Mouse (Mus musculus) lung, embryonic 14.5 days (tissue): ENCODE measurements around the gene Sult2a6. TPM values are rescaled to one million over a fixed set of nuclear protein-coding genes. Genes with fewer than 3 reads are reported as not detected.

Experiments
- ATAC-seq: fragments of 200-750 bp; cut with Nextera tagmentation; 2 replicates; pipeline ENCODE4 v1.8.0; 2017; ENCODE audit warnings: mild to moderate bottlenecking, moderate TSS enrichment, moderate library complexity; ENCODE audit not compliant: insufficient read depth
- DNase-seq: peaks from one replicate; pipeline ENCODE4 v3.0.0-alpha.2; 2015
- H3K27ac ChIP-seq: fragments of 300-500 bp; sonication (generic); 2 replicates; pipeline ENCODE4 v1.5.1; 2014; ENCODE audit warnings: low read depth, mild to moderate bottlenecking, moderate library complexity
- H3K27me3 ChIP-seq: fragments of 300-500 bp; sonication (generic); 2 replicates; pipeline ENCODE4 v1.6.1; 2014; ENCODE audit warnings: low read length, control low read depth; ENCODE audit not compliant: insufficient read depth
- H3K36me3 ChIP-seq: fragments of 300-500 bp; sonication (generic); 2 replicates; pipeline ENCODE4 v1.6.1; 2014; ENCODE audit warnings: control low read depth; ENCODE audit not compliant: insufficient read depth
- H3K4me1 ChIP-seq: fragments of 300-500 bp; sonication (generic); 2 replicates; pipeline ENCODE4 v1.6.1; 2014; ENCODE audit warnings: antibody characterized with exemption, control low read depth; ENCODE audit not compliant: insufficient read depth
- H3K4me2 ChIP-seq: fragments of 300-500 bp; sonication (generic); 2 replicates; pipeline ENCODE4 v1.6.1; 2014; ENCODE audit warnings: mild to moderate bottlenecking
- H3K4me3 ChIP-seq: fragments of 300-500 bp; sonication (generic); 2 replicates; pipeline ENCODE4 v1.5.1; 2014; ENCODE audit warnings: low read depth, low read length
- H3K9ac ChIP-seq: fragments of 300-500 bp; sonication (generic); 2 replicates; pipeline ENCODE4 v1.6.1; 2014
- H3K9me3 ChIP-seq: fragments of 300-500 bp; sonication (generic); 2 replicates; pipeline ENCODE4 v1.6.1; 2016; ENCODE audit warnings: low read depth, low read length, control low read depth
- CTCF ChIP-seq: IDR thresholded peaks from 2 replicates; pipeline ENCODE4 v1.5.1; 2016; ENCODE audit warnings: antibody characterized with exemption, low read depth
- WGBS: fragments of 180-500 bp; shearing (Covaris S2); extraction: QIAGEN DNeasy Blood & Tissue Kit; methylation state at CpG from one replicate; pipeline ENCODE4 v1.1.7; 2014; 5-methylcytosine and 5-hydroxymethylcytosine counted together
- polyA plus RNA-seq: library from polyadenylated mRNA; unstranded; fragments of >200 nt; fragmentation: Nextera tagmentation; extraction: Ambion mirVana; gene quantifications from 2 replicates; pipeline ENCODE4 v1.2.1, GENCODE M21; 2014

The Sult2a6 gene
- not detected in 2 replicates for polyA plus RNA-seq

DNA sequence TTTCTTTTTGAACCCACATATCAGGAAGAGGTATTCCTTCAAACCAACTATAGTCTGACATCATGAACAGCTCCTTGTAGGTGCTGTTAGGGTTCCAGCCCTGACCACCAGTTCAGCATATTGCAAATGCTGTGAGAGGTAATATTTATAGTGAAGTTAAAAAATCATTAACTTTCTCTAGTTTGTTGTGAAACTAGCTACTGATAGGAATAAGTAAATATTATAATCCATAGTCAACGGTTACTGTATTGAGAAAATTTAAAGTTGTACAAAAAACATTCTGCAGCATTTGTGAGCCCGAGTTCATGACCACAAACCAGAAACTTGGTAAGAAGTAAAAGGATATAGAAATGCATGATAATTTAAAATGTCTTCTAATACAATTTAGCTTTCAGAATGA lies at the start of gene Sult2a6:
Sult2a6 (minus strand) TSS at position 101 of the 400 bp plus-strand sequence.
- Histone ChIP-seq H3K36me3 (no peaks in the 10 kb centered on the region), H3K27me3 (no peaks in the 10 kb centered on the region), H3K4me2 (no peak within 1 kb of the TSS), H3K27ac (no peak within 1 kb of the TSS), H3K4me1 (no peaks in the 10 kb centered on the region), H3K9ac (no peak within 1 kb of the TSS), H3K9me3 (no peaks in the 10 kb centered on the region; the same call in 1 of the 2 replicates), H3K4me3 (no peak within 1 kb of the TSS)
- ATAC-seq (no peak), DNase-seq (no peak)
- WGBS, result 80% methylated on average over 2 of the region's 2 CpGs
- no peak for TF ChIP-seq CTCF

DNA sequence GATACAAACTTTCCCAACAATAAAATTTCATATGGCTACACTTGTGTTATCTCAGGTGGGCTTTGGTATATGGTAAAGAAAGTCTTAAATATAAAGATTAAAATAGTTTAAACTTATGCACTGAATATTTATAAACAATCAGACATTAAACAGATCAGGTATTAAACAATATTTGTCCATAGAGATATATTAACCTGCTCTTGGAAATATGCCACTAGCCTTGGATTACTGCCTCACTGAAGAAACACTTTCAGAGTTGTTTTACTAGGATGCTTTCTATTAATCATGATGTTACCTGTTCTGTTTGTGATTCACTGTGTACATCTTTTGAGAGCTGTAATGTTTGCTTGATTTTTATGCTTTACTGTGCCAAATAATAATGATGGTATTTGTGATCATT lies 39.4 kb downstream of the Sult2a6 start:
- no peak overlapping the region for H3K4me3 ChIP-seq
- H3K27me3 ChIP-seq, result no peaks in the 10 kb centered on the region

DNA sequence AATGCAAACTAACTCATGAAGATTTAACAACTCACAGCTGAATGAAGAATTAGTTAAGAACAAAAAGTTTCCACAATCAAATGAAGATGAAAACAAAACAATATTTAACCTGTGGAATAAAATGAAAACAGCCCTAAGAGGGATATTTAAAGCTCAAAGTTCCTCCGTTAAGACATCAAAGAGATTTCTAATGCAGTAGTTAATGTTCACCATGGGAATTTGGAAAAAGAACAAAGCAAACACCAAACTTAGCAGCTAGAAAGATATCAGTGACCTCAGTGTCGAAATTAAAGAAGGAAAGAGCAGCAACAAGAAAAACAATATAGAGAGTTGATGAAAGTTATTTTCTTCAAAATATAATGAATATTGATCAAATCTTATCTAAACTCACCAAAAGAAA lies 51.3 kb downstream of the Sult2a6 start:
- Histone ChIP-seq H3K4me1 (no peaks in the 10 kb centered on the region), H3K9me3 (peaks cover 5% of the 10 kb centered on the region; the same call in 1 of the 2 replicates), H3K9ac (no peak overlapping the region), H3K36me3 (no peaks in the 10 kb centered on the region), H3K4me2 (no peak overlapping the region), H3K4me3 (no peak overlapping the region), H3K27me3 (no peaks in the 10 kb centered on the region), H3K27ac (no peak overlapping the region)
- no peak for DNase-seq
- no peak for TF ChIP-seq CTCF
- no peak for ATAC-seq
- 58% methylated on average over 2 of the region's 2 CpGs for WGBS

More for the DNA sequence above, 39.4 kb downstream of the Sult2a6 start:
- no peak for DNase-seq
- Histone ChIP-seq H3K4me1 (no peaks in the 10 kb centered on the region), H3K9ac (no peak overlapping the region), H3K27ac (no peak overlapping the region), H3K36me3 (no peaks in the 10 kb centered on the region), H3K4me2 (no peak overlapping the region), H3K9me3 (no peaks in the 10 kb centered on the region; the same call in 1 of the 2 replicates)
- no peak for TF ChIP-seq CTCF
- no peak for ATAC-seq

DNA sequence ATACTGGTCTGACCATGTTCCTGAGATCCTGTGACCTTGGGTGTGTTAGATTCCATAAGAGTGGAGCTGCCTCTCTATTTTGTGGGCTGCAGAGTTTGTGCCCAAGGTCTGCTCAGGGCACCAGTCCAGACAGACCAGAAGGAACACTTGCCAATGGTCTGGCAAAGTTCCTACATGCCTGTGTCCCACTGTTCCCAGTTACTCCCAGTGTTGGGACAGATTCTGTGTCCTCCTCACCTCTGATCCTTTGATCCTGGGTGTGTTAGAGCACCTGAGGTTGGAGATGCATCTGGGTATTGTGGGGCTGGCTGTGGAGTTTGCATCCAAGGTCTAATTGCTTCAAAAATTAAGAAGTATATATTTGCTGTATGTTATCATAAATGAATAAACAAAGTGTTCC lies 52.2 kb downstream of the Sult2a6 start:
- Histone ChIP-seq H3K9ac (no peak overlapping the region), H3K27ac (no peak overlapping the region), H3K27me3 (no peaks in the 10 kb centered on the region), H3K4me1 (no peaks in the 10 kb centered on the region), H3K9me3 (peaks cover 5% of the 10 kb centered on the region; the same call in 1 of the 2 replicates), H3K4me2 (no peak overlapping the region), H3K4me3 (no peak overlapping the region), H3K36me3 (no peaks in the 10 kb centered on the region)
- no peak for TF ChIP-seq CTCF
- DNase-seq (no peak), ATAC-seq (no peak)

Other genes with a start within 250 kb of the Sult2a6 start
- gene Sult2a3, start 131.8 kb downstream of the Sult2a6 start, polyA plus RNA-seq, result not detected in 2 replicates
- gene Obox8, start 78.7 kb upstream of the Sult2a6 start, polyA plus RNA-seq, result not detected in 2 replicates
- not detected in 2 replicates for gene Sult2a8, start 191.9 kb upstream of the Sult2a6 start, polyA plus RNA-seq
- not detected in 2 replicates for gene Sult2a7, start 239.4 kb upstream of the Sult2a6 start, polyA plus RNA-seq